Mouse (Mus musculus): Measurements from ENCODE around the gene Cyp2c23.

Gene Cyp2c23

GRCm38 (mm10) chr19:44024921-44025585, 4.0 kb downstream of the Cyp2c23 start:
- DNase-seq (ENCODE audit: low spot score in 2 of 2): no peak

GRCm38 (mm10) chr19:44023066-44023465, 5.9 kb downstream of the Cyp2c23 start:
- DNase-seq (ENCODE audit: low spot score in 2 of 2): no peak

DNA sequence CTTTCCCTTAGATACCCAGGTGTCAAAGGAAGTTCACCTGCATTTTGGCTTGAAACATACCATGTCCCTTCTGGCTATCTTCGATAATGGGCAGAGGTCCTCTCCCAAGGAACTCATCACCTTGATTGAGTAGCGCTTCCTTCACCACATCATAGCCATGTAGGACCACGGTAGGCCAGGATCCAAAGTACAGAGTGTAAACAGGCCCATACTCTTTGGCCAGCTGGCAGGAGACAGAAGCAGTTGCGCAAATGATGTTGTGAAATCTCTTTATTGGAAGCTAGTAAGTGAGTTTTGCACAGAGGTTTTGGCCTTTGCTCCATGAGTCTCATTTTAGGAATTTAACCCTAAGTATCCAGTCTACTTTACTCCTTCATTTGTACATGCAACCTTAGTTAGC, 7.5 kb downstream of the Cyp2c23 start:
- no peak for DNase-seq (ENCODE audit: low spot score in 2 of 2)

DNA sequence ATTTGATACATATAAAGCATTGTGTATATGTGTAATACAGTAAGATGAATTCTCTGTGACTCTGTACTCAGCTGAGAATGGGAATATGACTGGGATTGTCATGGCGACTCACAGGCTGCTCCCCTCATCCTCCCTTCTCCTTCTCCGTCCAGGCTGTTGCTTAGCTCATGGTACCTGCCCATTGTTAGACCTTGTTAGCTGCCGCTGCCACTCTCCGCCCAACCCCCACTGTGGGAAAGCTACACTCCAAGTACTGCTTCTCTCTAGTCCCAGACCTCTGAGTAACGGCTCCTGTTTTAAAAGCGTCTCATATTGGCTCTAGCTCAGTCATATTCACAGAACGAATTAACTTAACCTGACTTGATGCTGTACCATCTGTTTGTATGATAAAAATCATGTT, 9.3 kb downstream of the Cyp2c23 start:
- DNase-seq (ENCODE audit: low spot score in 2 of 2): no peak

- no peak for DNase-seq (ENCODE audit: low spot score in 2 of 2)
Observed at GRCm38 (mm10) chr19:44013862-44014261, 15.1 kb downstream of the Cyp2c23 start.

GRCm38 (mm10) chr19:44008784-44009183, 20.2 kb downstream of the Cyp2c23 start:
- DNase-seq (ENCODE audit: low spot score in 2 of 2): no peak

DNA sequence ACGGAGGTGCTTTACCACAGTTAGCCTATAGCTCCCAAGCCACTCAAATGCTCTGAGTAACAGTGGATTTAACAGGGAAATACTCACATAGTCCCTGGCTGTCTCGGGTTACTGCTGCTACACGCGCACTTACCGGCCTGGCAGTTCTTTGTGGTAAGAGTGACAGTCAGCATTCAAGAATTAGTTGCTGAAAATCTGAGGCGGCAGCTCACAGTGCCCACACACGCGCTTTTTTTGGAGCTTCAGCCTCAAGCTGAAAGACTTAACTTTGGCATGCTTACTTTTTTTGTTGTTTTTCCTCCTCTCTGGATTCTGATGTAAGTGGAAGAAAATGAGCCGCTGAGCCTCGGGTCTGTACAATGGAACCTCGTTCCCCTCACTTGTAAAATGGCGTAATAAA, 21.8 kb downstream of the Cyp2c23 start:
- DNase-seq (ENCODE audit: low spot score in 2 of 2): peak; percentile 42 to 67

- DNase-seq (ENCODE audit: low spot score in 2 of 2): no peak
Observed at GRCm38 (mm10) chr19:44005025-44005424, 24.0 kb downstream of the Cyp2c23 start.

DNA sequence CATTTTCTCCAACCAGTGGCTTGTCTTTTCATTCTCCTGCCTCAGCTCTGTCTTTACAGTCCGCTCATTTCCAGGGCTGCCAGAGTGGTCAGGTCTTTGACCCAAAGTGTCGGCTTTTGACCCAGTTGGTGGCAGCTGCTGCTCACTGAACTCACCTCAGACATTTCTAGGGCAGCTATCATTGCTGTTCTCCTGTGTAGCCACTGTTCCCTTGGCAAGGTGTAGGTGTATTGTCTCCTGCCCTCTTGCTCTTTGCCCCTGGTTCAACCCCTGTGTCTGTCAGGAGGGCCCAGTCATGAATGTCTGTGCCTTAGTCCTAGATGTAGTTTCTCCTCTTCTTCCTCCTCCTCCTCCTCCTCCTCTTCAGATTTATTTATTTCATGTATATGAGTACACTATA, 24.7 kb downstream of the Cyp2c23 start:
- DNase-seq (ENCODE audit: low spot score in 2 of 2): no peak

DNA sequence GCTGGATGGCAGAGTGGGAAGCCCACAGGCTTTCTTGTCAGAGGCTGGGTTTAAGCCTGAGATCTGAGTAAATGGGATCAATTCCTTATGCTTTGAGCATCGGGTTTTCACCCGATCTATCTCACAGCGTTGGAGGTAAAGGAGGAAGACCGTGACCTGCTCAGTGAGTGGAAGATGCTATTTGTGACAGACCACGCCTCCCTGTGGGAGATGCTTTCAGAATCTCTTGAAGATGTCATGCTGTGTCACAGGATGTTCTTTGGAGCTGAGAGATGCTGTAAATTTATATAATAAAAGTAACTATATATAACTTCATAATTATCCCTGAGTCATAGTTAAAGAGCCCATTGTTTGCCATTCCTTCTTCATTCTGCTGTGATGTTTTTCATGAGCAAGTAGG, 28.3 kb downstream of the Cyp2c23 start:
- DNase-seq (ENCODE audit: low spot score in 2 of 2): no peak

- DNase-seq (ENCODE audit: low spot score in 2 of 2): no peak
Observed at GRCm38 (mm10) chr19:44000061-44000460, 28.9 kb downstream of the Cyp2c23 start.

DNA sequence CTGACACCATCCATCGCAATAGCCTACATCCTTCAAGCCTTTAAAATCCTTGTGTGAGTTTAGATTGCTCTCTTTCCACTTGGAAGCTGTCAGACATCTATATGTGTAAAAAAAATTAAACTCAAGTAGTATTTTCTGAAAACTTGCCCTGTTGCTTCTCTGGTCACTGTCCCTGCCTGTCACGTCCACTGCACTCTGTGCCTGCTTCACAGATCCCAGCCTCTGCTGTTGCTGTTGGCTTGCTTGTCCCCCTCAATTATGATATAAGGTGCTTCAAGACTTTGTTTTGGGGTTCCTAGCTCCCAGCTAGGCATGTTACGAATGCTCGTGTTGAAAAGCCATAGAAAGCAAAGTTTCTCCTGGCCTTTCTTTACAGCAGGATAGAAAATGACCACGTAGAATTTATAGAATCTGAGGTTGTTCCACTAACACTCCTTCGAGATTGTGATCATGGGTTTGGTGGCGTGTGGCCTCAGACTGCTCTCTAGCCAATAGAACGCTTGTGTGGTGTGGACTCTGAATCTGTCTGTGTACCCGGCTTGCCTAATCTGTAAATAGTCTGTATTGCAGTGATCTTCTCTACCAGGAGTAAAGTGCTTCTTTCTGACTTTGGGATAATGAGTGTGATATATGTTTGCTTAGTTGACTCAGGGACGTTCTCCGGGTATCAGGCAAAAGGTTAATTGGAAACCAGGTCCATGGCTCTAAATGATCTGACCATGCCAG, 30.0 kb downstream of the Cyp2c23 start:
- DNase-seq (ENCODE audit: low spot score in 2 of 2): no peak

DNA sequence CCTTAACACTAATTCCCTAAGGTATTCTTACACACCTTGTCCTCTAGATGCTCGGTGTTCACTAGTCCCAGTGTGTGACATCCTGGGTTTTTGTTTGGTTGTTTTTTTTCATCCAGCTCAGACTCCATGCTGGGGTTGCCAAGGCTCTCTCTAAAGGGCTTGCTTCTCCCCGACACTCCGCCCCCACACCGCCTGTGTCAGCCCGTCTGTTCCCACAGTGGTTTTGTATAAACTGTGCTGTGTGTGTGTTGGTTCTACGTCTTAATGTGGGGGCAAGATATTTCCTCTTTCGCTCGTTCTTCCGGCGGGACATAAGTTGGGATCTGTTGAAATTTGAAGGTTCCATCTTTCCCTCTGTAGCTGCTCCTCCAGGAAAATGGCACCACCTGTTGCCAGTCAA, 30.9 kb downstream of the Cyp2c23 start:
- DNase-seq (ENCODE audit: low spot score in 2 of 2): peak; percentile 66 to 75

DNA sequence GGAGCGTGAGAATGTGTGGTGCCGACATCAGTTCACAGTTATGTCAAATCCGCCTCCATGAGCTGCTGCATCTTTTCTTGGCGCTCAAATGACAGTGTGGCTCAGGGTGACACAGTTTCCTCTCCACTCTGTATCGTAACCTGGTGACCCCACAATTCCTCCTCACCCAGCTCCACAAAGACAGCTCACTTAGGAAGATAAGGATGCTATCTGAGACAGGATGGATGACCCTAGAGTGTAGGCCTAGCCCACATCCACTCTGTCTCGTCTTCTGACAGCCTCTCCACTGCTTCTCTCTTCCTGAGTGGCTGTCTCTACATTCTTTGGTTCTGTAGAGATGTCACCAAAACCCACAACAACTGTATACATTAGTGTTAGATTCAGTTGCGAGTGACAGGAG, 33.6 kb downstream of the Cyp2c23 start:
- DNase-seq (ENCODE audit: low spot score in 2 of 2): no peak

- DNase-seq (ENCODE audit: low spot score in 2 of 2): no peak
Observed at GRCm38 (mm10) chr19:43992464-43992863, 36.5 kb downstream of the Cyp2c23 start.

DNA sequence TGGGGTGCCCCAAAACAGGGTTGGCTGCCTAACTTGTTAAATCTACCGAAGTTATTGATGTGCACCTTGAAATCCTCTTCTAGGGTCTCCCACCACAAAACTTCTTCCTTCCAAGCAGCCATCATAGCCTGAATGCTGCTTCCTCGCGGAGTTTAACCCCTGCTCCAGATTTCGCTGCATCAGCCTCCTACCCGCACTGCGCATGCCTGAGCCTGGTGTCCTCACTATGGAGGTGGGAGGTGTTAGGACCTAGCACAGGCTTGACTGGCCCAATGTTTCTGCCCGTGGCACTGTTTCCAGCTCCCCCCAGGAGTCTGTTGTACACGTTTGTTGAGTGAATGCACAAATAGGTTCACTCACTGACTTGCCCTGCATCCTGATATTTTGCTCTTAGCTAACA, 38.6 kb downstream of the Cyp2c23 start:
- DNase-seq (ENCODE audit: low spot score in 2 of 2): no peak

DNA sequence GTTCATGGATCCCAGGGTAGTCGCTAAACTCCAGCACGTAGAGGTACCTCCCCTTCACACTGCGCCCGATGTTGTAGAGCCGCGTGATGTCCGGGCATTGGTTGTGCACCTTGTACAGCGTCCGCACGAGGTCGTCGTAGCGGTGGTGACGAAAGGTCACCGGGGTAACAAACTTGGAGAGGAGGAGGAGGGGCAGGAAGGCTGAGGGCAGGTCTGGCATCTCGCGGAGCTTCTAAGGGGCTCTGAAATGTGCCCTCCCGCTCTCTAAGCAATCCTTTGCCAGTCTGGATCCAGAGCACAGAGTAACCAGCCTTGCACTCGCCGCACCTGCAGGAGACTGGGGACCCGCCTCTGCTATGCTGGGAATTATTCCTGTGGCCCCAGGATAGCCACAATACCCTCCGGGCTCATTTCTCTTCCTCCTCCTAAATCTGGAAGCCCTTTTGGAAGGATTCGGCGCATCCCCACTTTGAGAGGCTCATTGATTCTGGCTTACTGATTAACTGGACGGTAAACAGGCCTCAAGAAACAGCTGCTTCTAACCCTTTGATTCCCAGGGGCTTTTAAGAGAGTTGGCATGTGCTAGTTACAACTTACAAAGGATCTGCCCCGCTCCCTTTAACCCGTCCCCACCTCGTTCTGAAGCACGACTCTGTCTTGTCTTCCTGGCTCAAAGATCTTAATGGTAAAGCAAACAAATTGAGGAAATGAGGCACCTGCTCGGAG, 42.8 kb downstream of the Cyp2c23 start, which contains the start of gene Cpn1:
TSS of gene Cpn1 (minus strand) at position 488 of the 726 bp plus-strand sequence.
- DNase-seq (ENCODE audit: low spot score in 2 of 2): no peak

DNA sequence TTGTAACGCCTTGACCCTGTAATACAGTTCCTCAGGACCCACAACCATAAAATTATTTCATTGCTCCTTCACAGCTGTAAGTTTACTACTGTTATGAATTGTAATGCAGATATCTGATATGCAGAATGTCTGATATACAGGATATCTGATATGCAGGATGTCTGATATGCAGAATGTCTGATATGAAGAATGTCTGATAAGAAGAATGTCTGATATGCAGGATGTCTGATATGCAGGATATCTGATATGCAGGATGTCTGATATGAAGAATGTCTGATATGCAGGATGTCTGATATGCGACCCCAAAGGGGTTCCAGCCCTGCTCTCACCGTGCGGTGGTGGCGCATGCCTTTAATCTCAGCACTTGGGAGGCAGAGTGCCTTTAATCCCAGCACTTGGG, 47.0 kb downstream of the Cyp2c23 start:
- no peak for DNase-seq (ENCODE audit: low spot score in 2 of 2)

- DNase-seq (ENCODE audit: low spot score in 2 of 2): no peak
Observed at GRCm38 (mm10) chr19:43980711-43981110, 48.3 kb downstream of the Cyp2c23 start.

- no peak for DNase-seq (ENCODE audit: low spot score in 2 of 2)
Observed at GRCm38 (mm10) chr19:43977799-43978198, 51.2 kb downstream of the Cyp2c23 start.

- no peak for DNase-seq (ENCODE audit: low spot score in 2 of 2)
Observed at GRCm38 (mm10) chr19:43976661-43977060, 52.3 kb downstream of the Cyp2c23 start.

DNA sequence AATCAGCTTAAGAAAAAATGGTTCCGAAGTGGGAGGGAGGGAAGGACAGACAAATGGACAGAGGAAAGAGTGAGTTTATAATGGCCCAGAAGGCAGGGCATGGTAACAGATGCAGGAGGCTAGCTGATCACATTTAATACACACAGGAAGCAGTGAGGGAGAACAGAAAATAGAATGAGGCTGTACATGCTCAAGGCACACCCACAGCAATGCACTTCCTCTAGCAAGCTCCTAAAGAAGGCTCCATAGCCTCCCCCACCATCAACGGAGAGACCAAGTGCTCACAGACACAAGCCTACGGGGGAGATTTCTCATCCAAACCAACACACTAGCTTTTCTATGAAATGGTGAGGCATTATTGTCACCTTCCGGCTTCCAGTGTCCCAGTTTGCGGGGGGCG, 54.8 kb downstream of the Cyp2c23 start:
- no peak for DNase-seq (ENCODE audit: low spot score in 2 of 2)

GRCm38 (mm10) chr19:43973711-43974110, 55.3 kb downstream of the Cyp2c23 start:
- no peak for DNase-seq (ENCODE audit: low spot score in 2 of 2)
